In genomic region chr16:15084147-15084752, GRCm38 (mm10) we compare ENCODE assay signal across 8 mouse cellular contexts.
DNase-seq lines count a peak whose midpoint lies in the region; ATAC-seq and TF ChIP-seq lines count a peak whose summit lies in the region.

No protein-coding gene starts in this region.

- H3K27ac ChIP-seq in lung, embryonic 16.5 days (ENCODE audit: low read length): peak overlapping the region; percentile 91
- H3K27ac ChIP-seq in forebrain, embryonic 11.5 days (ENCODE audit: low read depth, low read length): no peak overlapping the region
- peak overlapping the region; percentile 95 for H3K27ac ChIP-seq in limb, embryonic 12.5 days
- H3K27ac ChIP-seq in small intestine, adult 2 months (ENCODE audit: insufficient read depth, low read depth, low read length): no peak overlapping the region; the same call in 1 of the 2 replicates

- peak overlapping the region; percentile 75 for H3K9ac ChIP-seq in lung, embryonic 16.5 days (ENCODE audit: low read length)
- peak overlapping the region; percentile 21; the same call in 1 of the 2 replicates for H3K9ac ChIP-seq in forebrain, embryonic 11.5 days (ENCODE audit: low read length)
- peak overlapping the region; percentile 57 for H3K9ac ChIP-seq in limb, embryonic 12.5 days (replicated peaks)

- H3K9me3 ChIP-seq in lung, embryonic 16.5 days (ENCODE audit: control insufficient read depth, low read length): no peaks in the 10 kb centered on the region
- no peaks in the 10 kb centered on the region for H3K9me3 ChIP-seq in forebrain, embryonic 11.5 days (ENCODE audit: control insufficient read depth, low read length)
- H3K9me3 ChIP-seq in limb, embryonic 12.5 days: peaks cover 5% of the 10 kb centered on the region; the same call in 1 of the 2 replicates

- no peak for DNase-seq in lung, postnatal 14 days
- peak; percentile 50 for DNase-seq in forebrain, embryonic 11.5 days (ENCODE audit: low spot score)
- DNase-seq in spleen, adult 18-20 months: no peak
- DNase-seq in adrenal gland, adult (ENCODE audit: inconsistent age in 2 of 2, low spot score in 1 of 2): no peak

- peaks cover 16% of the 10 kb centered on the region for H3K4me1 ChIP-seq in lung, embryonic 16.5 days (replicated peaks; ENCODE audit: control insufficient read depth, insufficient read depth, low read length)
- H3K4me1 ChIP-seq in forebrain, embryonic 11.5 days (replicated peaks; ENCODE audit: control insufficient read depth, insufficient read depth, low read length): peaks cover 3% of the 10 kb centered on the region; the same call in 1 of the 2 replicates
- H3K4me1 ChIP-seq in limb, embryonic 12.5 days (replicated peaks): peaks cover 25% of the 10 kb centered on the region
- H3K4me1 ChIP-seq in small intestine, adult 2 months (ENCODE audit: control insufficient read depth, insufficient read depth, insufficient read length, low read length): no peaks in the 10 kb centered on the region

- 27% methylated on average over 10 of the region's 10 CpGs for WGBS in lung, embryonic 16.5 days
- 17% methylated on average over 10 of the region's 10 CpGs for WGBS in forebrain, embryonic 11.5 days
- 14% methylated on average over 10 of the region's 10 CpGs for WGBS in limb, embryonic 12.5 days
- 31% methylated on average over 10 of the region's 10 CpGs for WGBS in small intestine, adult 2 months

- peak; percentile 43 for ATAC-seq in lung, embryonic 16.5 days (ENCODE audit: low read depth)
- peak; percentile 60; the same call in 1 of the 2 replicates for ATAC-seq in forebrain, embryonic 11.5 days (replicated peaks; ENCODE audit: low FRiP score)
- no peak for ATAC-seq in limb, embryonic 12.5 days (ENCODE audit: insufficient number of reproducible peaks, insufficient read depth, low FRiP score, low TSS enrichment, low read depth)
- ATAC-seq in erythroblast, adult 5-6 weeks (replicated peaks; ENCODE audit: low FRiP score, poor library complexity, severe bottlenecking): no peak

- H3K27me3 ChIP-seq in lung, embryonic 16.5 days (ENCODE audit: control insufficient read depth, insufficient read depth, low read depth, low read length): no peaks in the 10 kb centered on the region
- H3K27me3 ChIP-seq in forebrain, embryonic 11.5 days (ENCODE audit: control insufficient read depth, insufficient read depth, low read length): 0 out of 2 replicates have a peak, but pooled peaks cover 2% of the 10 kb centered on the region
- no peaks in the 10 kb centered on the region for H3K27me3 ChIP-seq in limb, embryonic 12.5 days
- no peaks in the 10 kb centered on the region for H3K27me3 ChIP-seq in small intestine, adult 2 months (ENCODE audit: control insufficient read depth, insufficient read depth, low read length)

- H3K4me2 ChIP-seq in lung, embryonic 16.5 days (ENCODE audit: low read depth, low read length): peak overlapping the region; percentile 89
- peak overlapping the region; percentile 86 for H3K4me2 ChIP-seq in forebrain, embryonic 11.5 days (ENCODE audit: low read depth, low read length, severe bottlenecking)
- H3K4me2 ChIP-seq in limb, embryonic 12.5 days: peak overlapping the region; percentile 61

- no peak for TF ChIP-seq POLR2A in small intestine, adult 2 months (IDR thresholded peaks at IDR 0.05; ENCODE audit: low read depth, low read length)

- no peak for TF ChIP-seq CTCF in small intestine, adult 2 months (IDR thresholded peaks at IDR 0.05; ENCODE audit: extremely low read depth, insufficient read length, insufficient replicate concordance, low read depth, low read length)

- H3K4me3 ChIP-seq in lung, embryonic 16.5 days (ENCODE audit: low read length): peak overlapping the region; percentile 59
- peak overlapping the region; percentile 45 for H3K4me3 ChIP-seq in forebrain, embryonic 11.5 days (ENCODE audit: low read depth, low read length)
- peak overlapping the region; percentile 44 for H3K4me3 ChIP-seq in limb, embryonic 12.5 days (replicated peaks)
- peak overlapping the region; percentile 53 for H3K4me3 ChIP-seq in small intestine, adult 2 months (ENCODE audit: low read depth, low read length)

- H3K36me3 ChIP-seq in lung, embryonic 16.5 days (ENCODE audit: control insufficient read depth, insufficient read depth, low read length): no peaks in the 10 kb centered on the region
- no peaks in the 10 kb centered on the region for H3K36me3 ChIP-seq in forebrain, embryonic 11.5 days (ENCODE audit: control insufficient read depth, insufficient read depth, low read length)
- H3K36me3 ChIP-seq in limb, embryonic 12.5 days: no peaks in the 10 kb centered on the region
- H3K36me3 ChIP-seq in small intestine, adult 2 months (ENCODE audit: control insufficient read depth, insufficient read depth, low read length): no peaks in the 10 kb centered on the region

Comparison
In these comparisons a context has a peak if more than half of its experiments do, and no peak if none do; other contexts are left out.
1. ATAC-seq: peak in lung, embryonic 16.5 days (single experiment) and forebrain, embryonic 11.5 days (single experiment); none in limb, embryonic 12.5 days (single experiment) and erythroblast, adult 5-6 weeks (single experiment).
2. H3K27ac ChIP-seq: peak in lung, embryonic 16.5 days (single experiment) and limb, embryonic 12.5 days (single experiment); none in forebrain, embryonic 11.5 days (single experiment) and small intestine, adult 2 months (single experiment).
3. H3K9ac ChIP-seq: peak in every context shown above with its lines; median percentile 75 in lung, embryonic 16.5 days; 57 in limb, embryonic 12.5 days; 21 in forebrain, embryonic 11.5 days.
4. Peak in every context shown above with its lines, with median percentiles within 50 percentile points of each other: H3K4me2 ChIP-seq and H3K4me3 ChIP-seq.